Comparison of ENCODE assay signal across 15 mouse cellular contexts in the genomic region with DNA sequence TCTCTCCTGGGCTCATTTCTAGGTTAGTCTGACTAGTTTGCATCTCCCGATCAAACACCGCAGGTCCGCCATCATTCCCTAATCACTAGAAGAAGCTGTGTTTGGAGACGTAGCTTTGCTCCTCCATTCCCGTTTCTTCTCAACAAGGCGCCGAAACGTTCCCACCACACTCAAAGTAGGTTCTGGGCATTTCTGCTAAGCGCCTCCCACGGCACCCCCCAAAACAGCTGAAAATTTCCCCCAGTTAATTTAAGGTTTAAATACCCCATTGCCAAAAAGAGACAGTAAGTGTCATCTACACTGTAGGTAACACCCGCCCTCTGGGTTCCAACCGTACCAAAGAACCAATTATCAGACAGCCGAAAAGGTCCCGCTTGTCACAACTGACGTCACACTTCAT. TPM values are rescaled to one million over a fixed set of nuclear protein-coding genes. Genes with fewer than 3 reads are reported as not detected.
DNase-seq lines count a peak whose midpoint lies in the region; ATAC-seq and TF ChIP-seq lines count a peak whose summit lies in the region.
"Had no signal": no experiment of that assay in that cellular context is flagged by ENCODE, and none has a peak within 500 bp of the region (broad histone marks: within the 10 kb centered on the region; RNA-seq: fewer than 3 reads in every experiment).

No protein-coding gene starts in this region.

- peak overlapping the region; percentile 56 for H3K4me2 ChIP-seq in heart, embryonic 14.5 days (ENCODE audit: low read length)
- peak overlapping the region; percentile 29; the same call in 1 of the 2 replicates for H3K4me2 ChIP-seq in lung, embryonic 14.5 days
- H3K4me2 ChIP-seq in intestine, embryonic 14.5 days (ENCODE audit: low read length) = peak overlapping the region; percentile 45
- H3K4me2 ChIP-seq in liver, embryonic 13.5 days = 0 out of 2 replicates have a peak overlapping the region, but pooled peaks have one; percentile 5

- H3K27ac ChIP-seq in heart, embryonic 14.5 days (replicated peaks in 1 of 2; ENCODE audit: control insufficient read depth in 1 of 2, insufficient read depth in 1 of 2, low read depth in 2 of 2, low read length in 2 of 2) = peak overlapping the region in 1 of 2 experiments; percentile 21; a peak in 1 of 4 replicates
- no peak overlapping the region for H3K27ac ChIP-seq in lung, embryonic 14.5 days (ENCODE audit: low read depth)
- H3K27ac ChIP-seq in intestine, embryonic 14.5 days (ENCODE audit: low read depth) = no peak overlapping the region
- no peak overlapping the region for H3K27ac ChIP-seq in liver, embryonic 13.5 days
- H3K27ac ChIP-seq: hindbrain, embryonic 13.5 days had no signal

- no peak for ATAC-seq in heart, embryonic 14.5 days (ENCODE audit: insufficient number of reproducible peaks, insufficient read depth, low FRiP score, low read depth)
- ATAC-seq in lung, embryonic 14.5 days (ENCODE audit: insufficient read depth) = no peak
- no peak for ATAC-seq in intestine, embryonic 14.5 days (replicated peaks; ENCODE audit: low FRiP score, low TSS enrichment, low read depth)
- ATAC-seq in liver, embryonic 13.5 days (ENCODE audit: low read depth) = no peak
- ATAC-seq: Patski had no signal

- WGBS in heart, embryonic 14.5 days = 4% methylated on average over 15 of the region's 15 CpGs
- 4% methylated on average over 15 of the region's 15 CpGs for WGBS in lung, embryonic 14.5 days
- WGBS in intestine, embryonic 14.5 days = 4% methylated on average over 15 of the region's 15 CpGs
- 6% methylated on average over 15 of the region's 15 CpGs for WGBS in liver, embryonic 13.5 days (ENCODE audit: insufficient replicate concordance)

- no peaks in the 10 kb centered on the region for H3K36me3 ChIP-seq in heart, embryonic 14.5 days (ENCODE audit: control insufficient read depth, insufficient read depth, low read length)
- no peaks in the 10 kb centered on the region for H3K36me3 ChIP-seq in lung, embryonic 14.5 days (ENCODE audit: insufficient read depth)
- H3K36me3 ChIP-seq in intestine, embryonic 14.5 days (ENCODE audit: control insufficient read depth, insufficient read depth, low read length) = no peaks in the 10 kb centered on the region
- H3K36me3 ChIP-seq in liver, embryonic 13.5 days = no peaks in the 10 kb centered on the region
- H3K36me3 ChIP-seq: hindbrain, embryonic 13.5 days had no signal

- H3K9ac ChIP-seq in heart, embryonic 14.5 days (ENCODE audit: low read length) = peak overlapping the region; percentile 28; the same call in 1 of the 2 replicates
- no peak overlapping the region for H3K9ac ChIP-seq in lung, embryonic 14.5 days
- H3K9ac ChIP-seq in intestine, embryonic 14.5 days (ENCODE audit: low read length) = no peak overlapping the region
- H3K9ac ChIP-seq in liver, embryonic 13.5 days = no peak overlapping the region
- H3K9ac ChIP-seq: hindbrain, embryonic 13.5 days had no signal

- DNase-seq in heart, adult 9 months (ENCODE audit: low spot score in 2 of 2) = no peak
- DNase-seq in lung, embryonic 14.5 days = no peak
- DNase-seq in lung, postnatal 4 days = no peak
- DNase-seq in intestine, embryonic 14.5 days (ENCODE audit: low spot score) = no peak
- no peak for DNase-seq in liver, embryonic 13.5 days
- DNase-seq in adrenal gland, adult 2 months = no peak
- DNase-seq: cerebellum, adult 11-12 months; left cerebral cortex, postnatal 4 days had no signal

- H3K4me1 ChIP-seq in heart, embryonic 14.5 days (ENCODE audit: control insufficient read depth in 2 of 2, insufficient read depth in 2 of 2, low read length in 2 of 2) = peaks cover 3 to 11% of the 10 kb centered on the region in 2 experiments; a peak in 3 of 4 replicates
- H3K4me1 ChIP-seq in lung, embryonic 14.5 days (ENCODE audit: insufficient read depth) = no peaks in the 10 kb centered on the region; the same call in 1 of the 2 replicates
- H3K4me1 ChIP-seq in intestine, embryonic 14.5 days (replicated peaks; ENCODE audit: control insufficient read depth, insufficient read depth, low read length) = 0 out of 2 replicates have a peak, but pooled peaks cover 11% of the 10 kb centered on the region
- H3K4me1 ChIP-seq in liver, embryonic 13.5 days (replicated peaks) = peaks cover 13% of the 10 kb centered on the region; the same call in 1 of the 2 replicates

- no peaks in the 10 kb centered on the region for H3K9me3 ChIP-seq in heart, embryonic 14.5 days (ENCODE audit: control insufficient read depth, low read length)
- H3K9me3 ChIP-seq in lung, embryonic 14.5 days (ENCODE audit: low read depth, low read length) = no peaks in the 10 kb centered on the region
- no peaks in the 10 kb centered on the region for H3K9me3 ChIP-seq in intestine, embryonic 14.5 days (ENCODE audit: control insufficient read depth, low read length)
- H3K9me3 ChIP-seq in liver, embryonic 13.5 days (replicated peaks) = no peaks in the 10 kb centered on the region
- H3K9me3 ChIP-seq: hindbrain, embryonic 13.5 days had no signal

- H3K4me3 ChIP-seq in heart, embryonic 14.5 days (ENCODE audit: control insufficient read depth in 1 of 2, insufficient read depth in 1 of 2, low read depth in 1 of 2, low read length in 2 of 2) = peak overlapping the region; percentile 44 to 50
- peak overlapping the region; percentile 34; the same call in 1 of the 2 replicates for H3K4me3 ChIP-seq in lung, embryonic 14.5 days (ENCODE audit: low read depth, low read length)
- H3K4me3 ChIP-seq in intestine, embryonic 14.5 days (ENCODE audit: low read depth, low read length) = peak overlapping the region; percentile 38
- no peak overlapping the region for H3K4me3 ChIP-seq in liver, embryonic 13.5 days (replicated peaks)

- peaks cover 89% of the 10 kb centered on the region for H3K27me3 ChIP-seq in heart, embryonic 14.5 days (ENCODE audit: control insufficient read depth, insufficient read depth, low read length)
- peaks cover 97% of the 10 kb centered on the region for H3K27me3 ChIP-seq in lung, embryonic 14.5 days (ENCODE audit: insufficient read depth, low read length)
- peaks cover 96% of the 10 kb centered on the region for H3K27me3 ChIP-seq in intestine, embryonic 14.5 days (replicated peaks; ENCODE audit: control insufficient read depth, insufficient read depth, low read length)
- peaks cover 99% of the 10 kb centered on the region for H3K27me3 ChIP-seq in liver, embryonic 13.5 days
- H3K27me3 ChIP-seq: Patski had no signal

- TF ChIP-seq CTCF in lung, embryonic 14.5 days (IDR thresholded peaks at IDR 0.05; ENCODE audit: low read depth) = no peak

RNA-seq across cellular contexts. Expression of gene Wt1, which starts 0.7 kb away (rescaled TPM):
- 23.1 and 23.6 TPM in 2 replicates for polyA plus RNA-seq in heart, embryonic 14.5 days (2014; fragmentation: Nextera tagmentation; extraction: Ambion mirVana)
- 8.9 and 9.0 TPM in 2 replicates for polyA plus RNA-seq in lung, embryonic 14.5 days (2014; fragmentation: Nextera tagmentation; extraction: Ambion mirVana)
- polyA plus RNA-seq in intestine, embryonic 14.5 days (2014; fragmentation: Nextera tagmentation; extraction: Ambion mirVana) = 18.4 and 20.1 TPM in 2 replicates
- 1.9 and 2.2 TPM in 2 replicates for polyA plus RNA-seq in liver, embryonic 13.5 days (2015; fragmentation: Nextera tagmentation; extraction: Ambion mirVana)
- total RNA-seq in adrenal gland, adult 2 months (2021) = 1 to 10 TPM; 2.6 to 3.8 TPM
- polyA plus RNA-seq in adrenal gland, adult 2 months (2012; rRNA removed) = 5.2 and 6.6 TPM in 2 replicates
- total RNA-seq: gastrocnemius, postnatal 14 days had no signal

RNA-seq across cellular contexts. Expression of gene Gm11060, which starts 33.8 kb away (rescaled TPM):
- not detected in 2 replicates for polyA plus RNA-seq in heart, embryonic 14.5 days (2014; fragmentation: Nextera tagmentation; extraction: Ambion mirVana)
- not detected in 2 replicates for polyA plus RNA-seq in lung, embryonic 14.5 days (2014; fragmentation: Nextera tagmentation; extraction: Ambion mirVana)
- polyA plus RNA-seq in intestine, embryonic 14.5 days (2014; fragmentation: Nextera tagmentation; extraction: Ambion mirVana) = not detected in 2 replicates
- not detected in 2 replicates for polyA plus RNA-seq in liver, embryonic 13.5 days (2015; fragmentation: Nextera tagmentation; extraction: Ambion mirVana)
- total RNA-seq in adrenal gland, adult 2 months (2021) = not detected
- not detected in 2 replicates for polyA plus RNA-seq in adrenal gland, adult 2 months (2012; rRNA removed)
- total RNA-seq: gastrocnemius, postnatal 14 days; layer of hippocampus, postnatal 10 days; left cerebral cortex, postnatal 4 days had no signal
- polyA plus RNA-seq: hindbrain, embryonic 13.5 days; neural tube, embryonic 14.5 days; Patski; thymus, postnatal 0 days had no signal

Comparison
In these comparisons a context has a peak if more than half of its experiments do, and no peak if none do; other contexts are left out.
1. H3K4me2 ChIP-seq: peak in every context shown above with its lines; median percentile 56 in heart, embryonic 14.5 days; 45 in intestine, embryonic 14.5 days; 29 in lung, embryonic 14.5 days; 5 in liver, embryonic 13.5 days.